Mouse (Mus musculus) kidney, adult 18-20 months (tissue): ENCODE results near the gene Mlip.
A peak's percentile ranks its signal among the peaks of the same experiment; 100 is the strongest.

Experiments used
- DNase-seq: peaks from one replicate; pipeline ENCODE4 v3.0.0; 2021

Mlip gene

DNA sequence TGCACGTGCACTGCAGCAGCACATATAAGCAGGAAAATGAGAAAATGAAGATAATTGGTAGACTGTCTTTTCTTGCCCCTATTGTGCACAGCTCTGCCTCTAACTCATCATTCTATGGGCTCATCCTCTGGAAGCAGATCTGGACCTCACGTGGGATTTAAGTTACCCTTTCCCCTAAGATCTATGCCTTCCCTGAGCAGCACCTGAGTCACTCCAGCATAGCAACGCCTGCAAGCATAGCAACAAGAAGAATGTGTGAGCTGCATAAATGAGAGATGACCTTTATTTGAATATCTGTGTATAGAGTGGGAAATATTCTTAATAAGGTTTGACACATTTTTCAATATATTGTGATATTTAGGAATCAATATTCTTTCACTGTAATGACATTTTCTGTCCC, 176.9 kb downstream of the Mlip start:
- DNase-seq: no peak

DNA sequence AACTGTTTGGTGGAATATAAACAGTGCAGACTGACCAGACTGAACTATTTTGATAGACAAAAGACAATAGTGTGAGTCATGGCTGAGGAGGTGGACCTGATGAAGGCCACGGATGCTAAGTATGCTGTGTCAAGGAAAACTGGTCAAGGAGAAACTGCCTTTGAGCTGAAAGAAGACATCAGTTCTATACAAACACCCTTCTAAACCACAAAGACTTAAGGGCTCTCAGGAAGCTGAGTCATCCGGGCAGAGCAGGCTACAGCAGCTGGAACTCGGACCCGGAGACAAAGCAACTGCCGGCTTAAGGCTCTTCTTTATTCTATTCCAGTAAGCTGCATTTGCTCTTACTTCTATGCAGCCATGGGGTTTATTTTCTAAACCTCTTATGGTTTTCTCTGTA, 180.7 kb downstream of the Mlip start:
- no peak for DNase-seq

DNA sequence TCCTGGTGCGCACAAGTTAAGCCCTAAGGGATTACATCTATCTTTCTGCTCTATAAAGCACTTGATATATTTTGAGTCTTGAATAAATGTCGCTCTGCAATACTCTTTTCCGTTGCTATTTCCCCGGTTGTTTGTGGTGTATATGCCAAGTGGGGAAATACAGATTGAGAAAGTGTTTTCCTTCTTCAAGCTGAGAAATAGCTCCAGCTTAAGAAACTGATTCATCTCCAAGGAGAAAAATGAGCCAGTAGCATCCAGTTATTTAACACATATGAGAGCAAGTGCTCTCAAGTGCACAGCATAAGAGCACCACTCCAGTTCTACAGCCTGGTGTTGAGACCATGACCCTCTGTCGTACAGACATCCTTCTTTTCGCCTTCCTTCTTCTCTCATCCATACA, 186.9 kb downstream of the Mlip start:
- DNase-seq: no peak

DNA sequence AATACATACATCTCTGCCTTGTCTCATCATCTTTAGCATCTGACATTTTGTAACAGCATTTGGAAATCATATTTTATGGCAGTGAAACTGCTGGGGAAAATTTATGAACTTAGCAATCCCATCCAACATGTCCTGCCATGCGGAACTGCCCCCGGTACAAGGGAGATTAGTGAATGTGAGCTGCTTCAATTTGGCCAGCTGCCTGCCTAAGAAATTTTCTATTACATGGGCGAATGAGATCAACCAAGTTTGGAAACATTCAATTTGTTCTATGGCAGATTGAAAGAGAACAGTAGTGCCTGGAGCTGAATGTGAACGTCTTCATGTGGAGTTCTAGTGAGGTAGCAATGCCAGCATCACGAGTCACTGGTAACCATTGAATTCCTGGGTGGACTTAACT, 191.0 kb downstream of the Mlip start:
- DNase-seq: no peak

DNA sequence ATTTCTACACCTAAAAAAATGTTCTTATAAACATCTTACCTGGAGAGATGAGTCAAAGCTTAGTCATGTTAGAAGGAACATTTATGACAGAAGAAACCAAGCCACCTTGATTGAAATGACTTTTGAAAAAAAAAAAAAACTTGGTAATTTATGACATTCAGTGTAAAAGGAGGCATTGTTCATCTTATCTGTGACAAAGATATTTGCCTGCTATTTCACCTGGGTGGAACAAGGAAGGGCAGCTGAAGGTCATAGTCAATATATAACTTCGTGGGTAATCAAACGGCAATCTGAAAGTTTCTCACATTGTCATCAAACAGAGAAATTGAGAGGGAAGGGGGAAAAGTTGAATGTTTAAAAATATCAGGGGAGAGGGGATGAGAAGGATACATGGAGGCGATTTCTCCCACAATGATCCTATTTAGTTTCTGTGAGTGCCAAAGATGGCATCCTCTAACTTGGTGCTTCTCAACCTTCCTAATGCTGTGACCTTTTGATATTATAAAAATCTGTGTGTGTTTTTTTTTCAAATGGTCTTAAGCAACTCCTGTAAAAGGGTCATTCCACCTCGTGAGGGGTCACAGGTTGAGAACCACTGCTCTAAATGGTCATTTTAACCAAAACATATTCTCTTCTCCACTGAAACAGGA, 192.4 kb downstream of the Mlip start:
- DNase-seq: no peak

DNA sequence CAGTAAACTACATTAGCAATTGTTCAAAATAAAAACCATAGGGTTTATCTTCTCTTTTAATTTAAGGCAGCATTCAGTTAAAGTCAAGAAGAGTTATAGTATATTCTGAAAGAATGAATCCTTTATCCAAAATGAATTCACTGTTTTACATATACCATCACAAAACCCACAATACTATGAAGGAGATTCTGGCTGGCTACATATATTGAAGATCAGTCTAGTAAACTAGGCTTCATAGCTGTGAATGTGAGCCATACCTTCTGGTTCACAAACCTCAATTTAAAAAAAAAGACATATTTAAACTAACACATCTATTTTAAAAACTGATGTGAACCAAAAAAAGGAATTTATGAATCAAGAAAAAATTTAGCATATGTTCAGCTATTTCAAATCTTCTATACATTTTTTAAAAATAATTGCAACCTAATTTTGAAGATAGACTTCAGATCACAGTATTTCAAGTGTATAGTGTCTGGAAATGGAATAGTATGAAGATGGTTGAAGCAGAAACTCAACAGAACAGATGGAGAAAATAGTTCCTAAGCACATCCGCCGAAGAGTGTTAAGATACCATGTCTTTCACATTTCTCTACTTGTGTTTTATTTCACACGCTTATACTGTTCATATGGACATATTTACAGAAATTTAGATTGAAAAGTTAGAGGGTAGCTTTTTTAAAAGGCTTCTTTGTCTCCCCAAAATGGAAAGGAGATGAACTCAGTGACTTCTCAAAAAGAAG, 204.1 kb downstream of the Mlip start:
- no peak for DNase-seq

DNA sequence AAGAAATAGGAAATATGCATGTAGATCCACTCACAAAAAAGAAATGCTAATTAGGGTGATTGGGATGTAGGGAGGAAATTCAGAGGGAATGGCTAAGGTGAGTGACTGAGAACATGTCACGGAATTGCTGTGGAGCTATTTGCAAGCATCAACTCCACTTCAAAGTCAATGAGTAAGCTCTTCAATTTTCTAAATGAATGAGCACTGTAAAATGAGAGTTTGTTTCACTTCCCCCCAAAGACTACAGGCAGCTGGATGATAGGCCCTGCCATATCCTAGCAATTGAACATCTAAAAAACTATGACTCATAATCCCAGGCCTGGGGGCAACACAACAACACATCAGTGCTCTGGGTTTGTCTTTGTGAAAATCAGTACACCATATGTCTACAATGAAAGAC, 233.0 kb downstream of the Mlip start:
- DNase-seq: no peak

DNA sequence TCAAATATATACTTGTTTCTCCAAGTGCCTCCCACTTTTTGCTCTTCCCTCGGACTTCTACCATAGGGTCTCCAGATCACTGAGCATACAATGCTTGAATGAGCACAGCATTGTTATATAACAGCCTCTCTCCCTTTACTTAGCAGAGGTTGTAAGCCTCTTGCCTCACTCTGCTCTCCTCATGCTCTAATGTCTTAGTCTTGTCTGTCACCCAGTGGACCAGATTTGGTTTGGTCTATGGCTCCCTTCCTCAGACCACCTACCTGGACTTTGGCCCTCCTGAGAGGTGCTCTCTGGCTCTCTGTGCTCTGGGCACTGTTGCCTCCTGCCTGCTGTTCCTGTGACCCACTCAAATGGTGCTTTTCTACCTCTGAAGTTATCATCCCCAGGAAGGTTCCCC, 255.9 kb downstream of the Mlip start:
- peak; percentile 12 for DNase-seq

DNA sequence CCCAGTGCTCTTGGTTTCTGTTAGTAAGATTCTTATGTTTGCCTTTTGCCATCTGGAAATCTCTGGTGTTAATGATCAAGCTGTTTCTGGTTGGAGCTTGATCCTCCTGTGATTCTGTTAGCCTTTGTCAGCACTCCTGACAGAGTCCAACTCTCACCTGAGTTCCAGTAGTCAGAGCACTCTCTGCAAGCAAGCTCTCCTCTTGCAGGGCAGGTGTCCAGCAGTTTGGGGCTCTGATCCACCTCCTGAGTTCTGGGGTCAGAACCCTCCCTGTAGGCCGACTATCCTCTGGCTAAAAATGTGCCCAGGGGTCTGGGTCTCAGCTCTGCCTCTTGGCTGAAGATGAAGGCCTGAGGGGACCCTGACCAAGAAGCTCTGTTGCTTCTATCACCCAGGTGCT, 269.5 kb downstream of the Mlip start:
- peak; percentile 60 for DNase-seq

DNA sequence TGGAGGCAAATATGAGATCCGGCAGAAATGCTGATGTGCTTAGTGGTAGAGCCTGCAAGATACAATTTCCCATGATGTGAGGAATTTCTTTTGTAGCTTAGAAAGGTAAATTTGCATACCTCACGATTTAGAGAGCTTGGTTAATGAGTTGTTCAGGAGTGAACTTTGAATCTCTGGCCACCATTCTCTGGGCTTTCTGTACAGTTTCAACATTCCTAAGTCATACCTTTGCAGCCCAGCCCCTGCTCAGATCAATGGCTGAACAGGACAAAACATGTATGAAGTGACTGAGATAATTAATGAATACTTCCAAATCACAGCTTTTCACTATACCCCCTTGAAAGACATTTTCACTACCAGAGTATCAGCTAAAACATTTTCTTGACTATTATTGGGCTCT, 281.1 kb downstream of the Mlip start:
- DNase-seq: peak; percentile 17

DNA sequence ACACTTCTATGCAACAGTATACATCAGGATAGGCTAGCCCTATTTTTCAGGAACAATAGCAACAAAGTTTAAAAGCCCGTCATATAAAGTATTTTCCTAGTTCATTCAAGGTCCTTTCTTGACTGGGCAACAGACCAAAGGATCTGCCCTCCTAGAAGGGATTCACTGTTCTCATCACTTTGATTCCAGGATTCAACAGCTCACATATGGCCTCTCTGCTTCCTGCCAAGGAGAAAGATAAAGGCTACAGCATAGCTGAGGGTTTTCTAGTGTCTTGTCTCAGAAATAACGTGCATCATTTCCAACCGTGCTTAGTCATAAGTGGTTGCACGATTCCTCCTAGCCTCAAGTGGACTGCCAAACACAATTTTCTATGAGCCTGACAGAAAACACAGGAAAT, 296.2 kb downstream of the Mlip start:
- DNase-seq: no peak

DNA sequence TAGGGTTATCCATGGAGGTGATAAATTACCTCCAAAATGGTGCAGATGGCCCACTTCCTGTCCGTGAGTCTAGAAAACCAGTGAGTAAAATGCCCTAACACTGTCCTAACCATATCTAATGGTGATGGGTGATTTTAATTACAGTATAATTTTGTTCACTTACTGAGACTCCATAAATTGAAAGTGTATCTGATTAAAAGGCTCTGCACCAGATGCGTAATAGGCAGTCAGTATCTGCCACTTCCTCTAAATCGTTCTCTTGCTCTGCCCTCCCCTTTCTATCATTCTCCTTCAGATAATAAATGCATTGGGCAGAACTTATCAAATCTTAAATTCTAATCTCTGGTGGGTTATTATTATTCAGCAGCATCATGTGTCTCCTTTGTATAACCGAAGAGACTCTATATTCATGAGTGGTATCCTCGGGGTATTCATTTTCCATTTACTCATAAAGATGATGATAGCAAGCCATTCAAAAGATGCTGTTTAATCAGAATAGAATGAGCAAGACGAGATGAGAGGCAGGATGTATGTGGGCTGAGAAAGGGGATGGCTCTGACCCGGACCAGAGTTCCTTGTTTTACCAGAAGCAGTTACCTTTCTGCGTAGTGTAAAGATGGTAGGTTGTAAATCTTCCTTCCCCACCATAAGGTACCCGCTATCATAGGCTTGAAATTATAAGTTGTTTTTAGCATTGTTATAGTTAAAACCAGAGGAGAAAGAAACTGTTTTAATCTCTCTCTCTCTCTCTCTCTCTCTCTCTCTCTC, 298.2 kb downstream of the Mlip start:
- no peak for DNase-seq
